Mouse (Mus musculus): ENCODE results near the gene Tbc1d19. TPM values are rescaled to one million over a fixed set of nuclear protein-coding genes. Genes with fewer than 3 reads are reported as not detected.

The Tbc1d19 gene
- polyA plus RNA-seq, 1 experiment from 2014 or later, result 73.4 TPM

GRCm38 (mm10) chr5:53854561-53854960 is 45.2 kb downstream of the Tbc1d19 start:
- H3K36me3 ChIP-seq, result peaks cover 32% of the 10 kb centered on the region
- no peak overlapping the region for H3K4me2 ChIP-seq
- H3K9me3 ChIP-seq, result no peaks in the 10 kb centered on the region
- no peak overlapping the region for H3K4me3 ChIP-seq
- ATAC-seq (ENCODE audit: low read depth), result peak; percentile 61
- WGBS, result 36% methylated on average over 6 of the region's 6 CpGs
- H3K27me3 ChIP-seq, result no peaks in the 10 kb centered on the region
- no peak overlapping the region for H3K9ac ChIP-seq
- H3K27ac ChIP-seq (replicated peaks), result no peak overlapping the region; the same call in 1 of the 2 replicates
- H3K4me1 ChIP-seq (replicated peaks), result peaks cover 17% of the 10 kb centered on the region

GRCm38 (mm10) chr5:53856011-53856410 is 46.6 kb downstream of the Tbc1d19 start:
- H3K36me3 ChIP-seq, result peaks cover 26% of the 10 kb centered on the region

GRCm38 (mm10) chr5:53865146-53865545 is 55.7 kb downstream of the Tbc1d19 start:
- Histone ChIP-seq H3K36me3 (peaks cover 16% of the 10 kb centered on the region; the same call in 1 of the 2 replicates), H3K27ac (replicated peaks) (no peak overlapping the region), H3K9ac (no peak overlapping the region), H3K4me3 (no peak overlapping the region), H3K4me2 (no peak overlapping the region), H3K9me3 (no peaks in the 10 kb centered on the region), H3K27me3 (no peaks in the 10 kb centered on the region), H3K4me1 (replicated peaks) (no peaks in the 10 kb centered on the region)
- ATAC-seq (ENCODE audit: low read depth), result no peak
- 81% methylated on average over 5 of the region's 5 CpGs for WGBS

More at GRCm38 (mm10) chr5:53856011-53856410, 46.6 kb downstream of the Tbc1d19 start:
- H3K27me3 ChIP-seq, result no peaks in the 10 kb centered on the region
- no peak overlapping the region for H3K4me3 ChIP-seq
- H3K9ac ChIP-seq, result no peak overlapping the region
- H3K4me1 ChIP-seq (replicated peaks), result peaks cover 17% of the 10 kb centered on the region
- WGBS, result 86% methylated on average over 6 of the region's 6 CpGs
- no peak overlapping the region for H3K27ac ChIP-seq (replicated peaks)
- ATAC-seq (ENCODE audit: low read depth), result no peak
- H3K9me3 ChIP-seq, result no peaks in the 10 kb centered on the region
- no peak overlapping the region for H3K4me2 ChIP-seq

- Histone ChIP-seq H3K9me3 (no peaks in the 10 kb centered on the region), H3K4me3 (no peak overlapping the region), H3K36me3 (peaks cover 12% of the 10 kb centered on the region; the same call in 1 of the 2 replicates), H3K9ac (no peak overlapping the region), H3K27me3 (no peaks in the 10 kb centered on the region), H3K27ac (replicated peaks) (no peak overlapping the region), H3K4me2 (no peak overlapping the region), H3K4me1 (replicated peaks) (no peaks in the 10 kb centered on the region)
- WGBS, result 85% methylated on average over 6 of the region's 6 CpGs
- ATAC-seq (ENCODE audit: low read depth), result no peak
These were observed 56.6 kb downstream of the Tbc1d19 start for GRCm38 (mm10) chr5:53865991-53866390.

- Histone ChIP-seq H3K9ac (no peak overlapping the region), H3K4me3 (no peak overlapping the region), H3K4me2 (no peak overlapping the region), H3K27ac (replicated peaks) (no peak overlapping the region), H3K4me1 (replicated peaks) (no peaks in the 10 kb centered on the region), H3K27me3 (no peaks in the 10 kb centered on the region), H3K9me3 (no peaks in the 10 kb centered on the region), H3K36me3 (peaks cover 32% of the 10 kb centered on the region)
- 30% methylated on average over 6 of the region's 6 CpGs for WGBS
- ATAC-seq (ENCODE audit: low read depth), result peak; percentile 86
These were observed 62.4 kb downstream of the Tbc1d19 start for GRCm38 (mm10) chr5:53871665-53872312.

GRCm38 (mm10) chr5:53874966-53875365 is 65.6 kb downstream of the Tbc1d19 start:
- Histone ChIP-seq H3K9me3 (no peaks in the 10 kb centered on the region), H3K36me3 (peaks cover 40% of the 10 kb centered on the region), H3K4me3 (no peak overlapping the region), H3K4me1 (replicated peaks) (no peaks in the 10 kb centered on the region), H3K4me2 (no peak overlapping the region), H3K27ac (replicated peaks) (no peak overlapping the region), H3K27me3 (no peaks in the 10 kb centered on the region), H3K9ac (no peak overlapping the region)
- 93% methylated on average over 3 of the region's 3 CpGs for WGBS
- no peak for ATAC-seq (ENCODE audit: low read depth)

- H3K9me3 ChIP-seq, result no peaks in the 10 kb centered on the region
- no peak for ATAC-seq (ENCODE audit: low read depth)
- H3K27ac ChIP-seq (replicated peaks), result no peak overlapping the region
- H3K36me3 ChIP-seq, result peaks cover 26% of the 10 kb centered on the region
- no peak overlapping the region for H3K9ac ChIP-seq
- no peaks in the 10 kb centered on the region for H3K4me1 ChIP-seq (replicated peaks)
- no peak overlapping the region for H3K4me3 ChIP-seq
- no peak overlapping the region for H3K4me2 ChIP-seq
- WGBS, result 75% methylated on average over 4 of the region's 4 CpGs
- no peaks in the 10 kb centered on the region for H3K27me3 ChIP-seq
These were observed 71.3 kb downstream of the Tbc1d19 start for GRCm38 (mm10) chr5:53880724-53881123.

GRCm38 (mm10) chr5:53881381-53881990 is 72.1 kb downstream of the Tbc1d19 start:
- H3K4me3 ChIP-seq, result no peak overlapping the region
- no peaks in the 10 kb centered on the region for H3K4me1 ChIP-seq (replicated peaks)
- peaks cover 21% of the 10 kb centered on the region for H3K36me3 ChIP-seq
- no peaks in the 10 kb centered on the region for H3K9me3 ChIP-seq
- H3K9ac ChIP-seq, result no peak overlapping the region
- H3K4me2 ChIP-seq, result no peak overlapping the region
- 80% methylated on average over 4 of the region's 4 CpGs for WGBS
- H3K27me3 ChIP-seq, result no peaks in the 10 kb centered on the region
- ATAC-seq (ENCODE audit: low read depth), result no peak
- no peak overlapping the region for H3K27ac ChIP-seq (replicated peaks)

GRCm38 (mm10) chr5:53901406-53901805 is 92.0 kb downstream of the Tbc1d19 start:
- Histone ChIP-seq H3K4me2 (no peak overlapping the region), H3K36me3 (peaks cover 48% of the 10 kb centered on the region), H3K27me3 (no peaks in the 10 kb centered on the region), H3K4me3 (no peak overlapping the region), H3K9me3 (no peaks in the 10 kb centered on the region), H3K27ac (replicated peaks) (no peak overlapping the region), H3K4me1 (replicated peaks) (no peaks in the 10 kb centered on the region), H3K9ac (no peak overlapping the region)
- no peak for ATAC-seq (ENCODE audit: low read depth)
- WGBS, result 77% methylated on average over 9 of the region's 9 CpGs

GRCm38 (mm10) chr5:53902757-53903156 is 93.4 kb downstream of the Tbc1d19 start:
- H3K9ac ChIP-seq, result no peak overlapping the region
- ATAC-seq (ENCODE audit: low read depth), result no peak
- WGBS, result 86% methylated on average over 3 of the region's 3 CpGs

GRCm38 (mm10) chr5:53909201-53909600 is 99.8 kb downstream of the Tbc1d19 start:
- no peak overlapping the region for H3K4me3 ChIP-seq
- no peaks in the 10 kb centered on the region for H3K27me3 ChIP-seq
- H3K9me3 ChIP-seq, result peaks cover 6% of the 10 kb centered on the region; the same call in 1 of the 2 replicates
- no peak overlapping the region for H3K4me2 ChIP-seq
- ATAC-seq (ENCODE audit: low read depth), result no peak
- H3K4me1 ChIP-seq (replicated peaks), result no peaks in the 10 kb centered on the region
- H3K36me3 ChIP-seq, result peaks cover 30% of the 10 kb centered on the region
- WGBS, result 92% methylated on average over 3 of the region's 3 CpGs
- H3K9ac ChIP-seq, result no peak overlapping the region
- no peak overlapping the region for H3K27ac ChIP-seq (replicated peaks)

More at GRCm38 (mm10) chr5:53902757-53903156, 93.4 kb downstream of the Tbc1d19 start:
- no peak overlapping the region for H3K4me3 ChIP-seq
- H3K36me3 ChIP-seq, result peaks cover 45% of the 10 kb centered on the region
- no peaks in the 10 kb centered on the region for H3K4me1 ChIP-seq (replicated peaks)
- no peak overlapping the region for H3K4me2 ChIP-seq
- no peaks in the 10 kb centered on the region for H3K9me3 ChIP-seq
- H3K27me3 ChIP-seq, result no peaks in the 10 kb centered on the region
- H3K27ac ChIP-seq (replicated peaks), result no peak overlapping the region

- H3K27me3 ChIP-seq, result no peaks in the 10 kb centered on the region
- no peaks in the 10 kb centered on the region for H3K36me3 ChIP-seq
- no peak overlapping the region for H3K27ac ChIP-seq (replicated peaks)
- no peaks in the 10 kb centered on the region for H3K9me3 ChIP-seq
- 95% methylated on average over 2 of the region's 2 CpGs for WGBS
- peaks cover 8% of the 10 kb centered on the region for H3K4me1 ChIP-seq (replicated peaks)
- H3K4me2 ChIP-seq, result no peak overlapping the region
- no peak overlapping the region for H3K9ac ChIP-seq
- no peak for ATAC-seq (ENCODE audit: low read depth)
- no peak overlapping the region for H3K4me3 ChIP-seq
These were observed 111.0 kb downstream of the Tbc1d19 start for GRCm38 (mm10) chr5:53920416-53920815.
